Mouse (Mus musculus) brown adipose tissue, adult 24 weeks (tissue): Measurements from ENCODE around the gene Arpc4. TPM values are rescaled to one million over a fixed set of nuclear protein-coding genes. Genes with fewer than 3 reads are reported as not detected.

Experiments used
- H3K27ac ChIP-seq: fragments of 200-500 bp; replicated peaks from 2 replicates; pipeline ENCODE4 v1.5.1; 2012; ENCODE audit warnings: low read depth, mild to moderate bottlenecking, low read length
- H3K4me1 ChIP-seq: fragments of 200-500 bp; 2 replicates; pipeline ENCODE4 v1.6.1; 2012; ENCODE audit warnings: low read length, mixed read lengths; ENCODE audit not compliant: control insufficient read depth, insufficient read depth, insufficient read length
- H3K4me3 ChIP-seq: fragments of 200-500 bp; 2 replicates; pipeline ENCODE4 v1.5.1; 2012; ENCODE audit warnings: low read depth, mild to moderate bottlenecking, low read length, moderate library complexity; ENCODE audit not compliant: insufficient read depth
- polyA plus RNA-seq: library from polyadenylated mRNA; stranded (reverse); fragments of >200 nt; gene quantifications from 2 replicates; pipeline ENCODE4 v1.2.4, GENCODE M21; 2012; ENCODE audit not compliant: missing spikeins, insufficient read depth, insufficient read length

Arpc4 gene
- polyA plus RNA-seq, 1 experiment, result 98.1 TPM

DNA sequence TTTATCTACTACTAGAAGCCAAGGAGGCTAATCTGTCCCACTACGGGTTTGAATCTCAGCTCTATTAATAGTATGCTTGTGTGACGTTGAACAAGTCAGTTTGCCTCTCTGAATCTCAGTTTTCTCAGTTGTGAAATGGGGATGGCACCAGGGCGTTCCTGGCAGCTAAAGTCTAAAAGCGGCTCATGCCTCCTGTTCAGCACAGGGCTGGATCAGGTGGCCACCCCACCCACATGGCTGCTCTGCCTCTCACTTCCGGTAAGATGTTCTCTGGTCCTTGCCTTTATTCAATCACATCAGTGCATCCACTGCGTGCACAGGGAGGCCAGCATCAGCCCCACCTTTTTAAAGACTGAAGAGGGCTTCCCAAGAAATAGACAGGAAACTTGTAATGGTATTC, 27.6 kb downstream of the Arpc4 start:
- H3K4me3 ChIP-seq, result no peak overlapping the region
- H3K27ac ChIP-seq, result no peak overlapping the region
- H3K4me1 ChIP-seq, result no peaks in the 10 kb centered on the region

DNA sequence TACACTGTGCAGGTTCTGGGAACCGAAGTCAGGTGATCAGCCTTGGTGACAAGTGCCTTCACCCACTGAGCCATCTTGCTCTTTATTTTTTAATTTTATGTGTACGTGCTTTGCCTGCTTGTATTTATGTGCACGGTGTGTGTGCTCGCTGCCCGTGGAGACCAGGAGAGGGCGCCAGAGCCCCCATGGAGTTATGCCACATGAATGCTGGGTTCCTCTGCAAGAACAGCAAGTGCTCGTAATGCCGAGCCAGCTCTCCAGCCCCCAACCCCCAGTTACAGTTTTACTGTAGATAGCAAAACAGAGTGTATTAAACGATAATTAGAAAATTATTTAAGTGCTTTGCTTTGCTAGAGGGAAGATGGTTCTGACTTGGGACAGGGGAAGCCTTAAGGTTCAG, 28.8 kb downstream of the Arpc4 start:
- Histone ChIP-seq H3K4me3 (no peak overlapping the region), H3K4me1 (no peaks in the 10 kb centered on the region), H3K27ac (no peak overlapping the region)

DNA sequence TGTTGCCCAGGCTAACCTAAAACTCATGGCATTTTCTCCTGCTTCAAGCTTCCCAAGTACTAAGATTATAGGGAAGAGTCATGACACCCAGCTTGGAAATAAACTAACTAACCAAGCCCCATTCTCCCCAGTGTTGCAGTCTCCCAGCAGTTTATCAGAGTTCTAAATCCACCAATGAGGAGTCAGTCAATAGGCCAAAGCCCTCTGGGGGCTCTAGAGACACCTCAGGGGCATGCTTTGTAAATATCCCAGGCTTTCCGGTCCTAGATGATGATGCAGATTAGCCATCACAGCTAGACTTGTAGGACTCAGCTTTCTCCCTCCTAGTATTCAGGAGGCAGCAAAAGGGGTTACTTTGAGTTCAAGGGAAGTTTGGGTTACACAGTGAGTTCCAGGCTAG, 32.1 kb downstream of the Arpc4 start:
- Histone ChIP-seq H3K4me1 (no peaks in the 10 kb centered on the region), H3K4me3 (no peak overlapping the region), H3K27ac (no peak overlapping the region)

DNA sequence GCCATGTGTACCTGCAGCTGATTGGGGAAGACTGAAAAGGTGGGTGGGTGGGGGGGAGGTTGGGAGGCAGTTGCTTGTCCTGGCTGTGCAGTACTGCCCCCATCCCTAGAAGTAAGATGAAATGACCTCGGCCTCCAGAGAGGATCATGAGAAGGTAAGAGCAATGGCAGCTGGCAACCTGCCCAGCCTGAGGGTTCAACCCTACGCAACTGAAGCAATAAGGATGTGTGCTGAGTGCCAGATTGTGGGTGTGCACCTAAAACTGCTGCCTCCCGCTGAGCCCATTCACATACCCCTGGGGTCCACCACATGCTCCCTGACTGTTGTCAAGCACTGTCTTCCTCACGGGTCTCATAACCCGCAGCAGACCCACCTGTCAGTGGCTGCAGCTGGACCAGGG, 38.5 kb downstream of the Arpc4 start:
- Histone ChIP-seq H3K4me1 (0 out of 2 replicates have a peak, but pooled peaks cover 3% of the 10 kb centered on the region), H3K27ac (no peak overlapping the region), H3K4me3 (no peak overlapping the region)

DNA sequence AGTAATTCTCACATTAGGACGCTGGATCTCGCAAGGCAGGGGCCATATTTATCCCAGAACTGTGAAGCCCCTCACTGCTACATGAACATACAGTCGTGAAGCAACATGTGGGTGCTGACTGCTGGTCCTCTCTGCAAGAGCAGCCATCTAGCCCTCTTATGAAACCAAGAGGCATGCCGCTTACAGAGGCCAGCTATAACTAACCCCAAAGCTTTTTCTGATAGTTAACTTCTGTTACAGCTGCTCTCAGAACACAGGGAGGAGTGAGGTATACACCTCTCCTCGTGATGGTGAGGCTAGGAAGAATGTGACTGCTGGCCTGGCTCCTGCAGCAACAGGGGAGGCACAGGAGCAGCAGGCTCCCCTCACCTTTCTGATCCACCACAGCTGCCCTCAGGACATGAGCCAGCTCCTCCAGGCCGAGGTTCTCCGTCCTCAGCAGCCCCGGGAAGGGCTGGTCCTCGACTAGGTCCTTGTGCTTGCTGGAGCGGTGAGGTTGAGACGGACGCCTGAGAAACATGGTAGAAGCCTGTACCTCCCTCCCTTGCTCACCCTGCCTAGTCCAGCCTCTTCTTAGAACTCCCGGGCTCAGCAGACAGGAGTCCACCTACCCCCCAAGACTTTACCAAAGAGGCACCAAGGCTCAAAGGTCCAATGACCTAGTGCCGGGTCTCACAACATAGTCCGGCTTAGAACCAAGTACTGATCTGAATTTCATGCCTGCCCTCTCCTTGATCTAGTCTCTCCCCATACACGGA, 40.7 kb downstream of the Arpc4 start:
- peak overlapping the region; percentile 57 for H3K27ac ChIP-seq
- H3K4me1 ChIP-seq, result 0 out of 2 replicates have a peak, but pooled peaks cover 3% of the 10 kb centered on the region
- peak overlapping the region; percentile 77 for H3K4me3 ChIP-seq

DNA sequence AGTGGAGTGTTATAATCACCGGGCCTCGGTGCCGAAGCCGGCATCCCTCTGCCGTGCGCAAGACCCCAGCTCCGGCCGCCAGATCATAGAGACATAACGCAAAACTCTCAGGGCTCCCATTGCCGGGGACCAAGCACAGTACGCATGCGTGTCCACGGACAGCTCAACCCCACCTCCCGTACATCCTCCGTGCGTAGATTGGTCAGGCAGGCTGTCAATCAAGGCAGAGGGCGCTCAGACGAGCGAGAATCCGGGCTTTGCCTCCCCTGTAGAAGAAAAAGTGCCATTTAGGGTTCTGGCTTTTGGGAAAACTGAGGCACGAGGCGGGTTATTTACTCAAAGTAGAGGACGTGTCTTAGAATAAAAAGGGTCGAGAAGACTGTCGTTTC, 41.3 kb downstream of the Arpc4 start, which contains the start of gene Rpusd3:
Gene Rpusd3 (minus strand): TSS at position 142 of the 389 bp plus-strand sequence.
- Histone ChIP-seq H3K4me1 (0 out of 2 replicates have a peak, but pooled peaks cover 3% of the 10 kb centered on the region), H3K27ac (peak within 1 kb of the TSS; percentile 57), H3K4me3 (peak within 1 kb of the TSS; percentile 77)

DNA sequence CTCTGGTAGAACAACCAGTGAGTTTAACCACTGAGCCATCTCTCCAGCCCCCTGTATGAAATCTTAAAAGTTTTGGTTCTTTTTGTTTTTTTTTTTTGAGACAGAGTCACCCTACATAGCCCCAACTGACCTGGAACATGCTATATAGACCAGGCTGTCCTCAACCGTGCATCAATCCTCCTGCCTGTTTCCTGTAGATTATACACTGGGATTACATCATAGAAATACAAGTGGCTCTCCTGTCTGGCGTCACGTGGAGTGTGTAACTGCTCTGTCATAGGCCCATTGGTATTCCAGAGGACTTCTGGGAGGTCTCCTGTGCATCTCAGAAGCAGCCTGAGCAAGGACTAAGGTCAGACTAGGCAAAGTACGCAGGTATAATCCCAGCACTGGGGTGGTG, 45.1 kb downstream of the Arpc4 start:
- no peak overlapping the region for H3K27ac ChIP-seq
- H3K4me3 ChIP-seq, result no peak overlapping the region
- H3K4me1 ChIP-seq, result 0 out of 2 replicates have a peak, but pooled peaks cover 3% of the 10 kb centered on the region

DNA sequence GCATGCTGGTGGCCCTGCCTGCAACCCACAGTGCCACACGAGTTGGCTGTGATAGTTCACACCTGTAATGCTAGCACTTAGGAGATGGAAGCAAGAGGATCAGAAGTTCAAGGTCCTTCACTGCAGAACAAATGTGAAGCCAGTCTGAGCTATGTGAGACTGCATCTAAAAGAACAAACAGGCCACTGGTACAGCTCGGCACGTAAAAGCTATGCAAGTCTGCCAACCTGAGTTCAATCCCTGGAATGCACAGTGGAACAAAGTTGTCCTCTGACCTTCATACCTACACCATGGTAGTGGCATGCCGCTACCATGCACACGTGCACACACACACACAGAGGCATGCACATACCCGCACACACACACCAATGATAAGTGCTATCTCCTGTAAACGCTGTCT, 46.3 kb downstream of the Arpc4 start:
- H3K27ac ChIP-seq, result no peak overlapping the region
- H3K4me3 ChIP-seq, result no peak overlapping the region
- H3K4me1 ChIP-seq, result no peaks in the 10 kb centered on the region

DNA sequence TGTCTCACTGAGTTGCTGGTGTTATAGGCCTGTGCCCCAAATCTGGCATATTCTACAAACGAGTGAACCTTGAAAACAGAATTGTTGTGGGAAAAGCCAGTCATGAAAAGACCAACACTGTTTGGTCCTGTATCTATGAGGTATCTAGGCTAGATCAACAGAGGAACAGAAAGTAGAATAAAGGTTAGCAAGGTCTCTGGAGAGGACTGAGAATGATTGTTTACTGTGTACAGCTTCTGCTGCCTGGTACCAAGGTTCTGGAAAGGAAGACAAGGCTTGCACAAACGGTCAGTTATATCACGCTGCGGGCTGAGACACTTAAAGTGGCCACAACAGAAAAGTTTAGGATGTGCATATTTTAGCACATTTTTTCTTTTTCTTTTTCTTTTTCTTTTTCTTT, 48.8 kb downstream of the Arpc4 start:
- Histone ChIP-seq H3K4me3 (no peak overlapping the region), H3K27ac (peak overlapping the region; percentile 84; the same call in 1 of the 2 replicates), H3K4me1 (no peaks in the 10 kb centered on the region)

DNA sequence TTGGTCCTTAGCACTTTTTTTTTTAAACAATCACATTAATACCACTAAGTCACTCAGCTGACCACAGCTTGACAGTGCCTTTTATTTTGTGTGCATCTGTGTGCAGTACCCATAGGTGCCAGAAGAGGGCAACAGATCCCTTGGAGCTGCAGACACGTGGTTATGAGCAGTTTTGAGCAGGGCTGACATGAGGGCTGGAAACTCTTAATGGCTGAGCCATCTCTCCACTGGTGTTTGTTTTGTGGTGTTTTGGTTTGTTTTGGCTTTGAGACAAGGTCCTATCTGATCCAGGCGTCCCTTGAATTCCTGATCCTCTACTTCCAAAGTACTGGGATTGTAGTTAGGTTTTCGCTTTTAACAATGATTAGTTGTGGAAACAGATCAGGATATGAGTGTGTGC, 49.5 kb downstream of the Arpc4 start:
- no peak overlapping the region for H3K4me3 ChIP-seq
- peak overlapping the region; percentile 31; the same call in 1 of the 2 replicates for H3K27ac ChIP-seq
- no peaks in the 10 kb centered on the region for H3K4me1 ChIP-seq

DNA sequence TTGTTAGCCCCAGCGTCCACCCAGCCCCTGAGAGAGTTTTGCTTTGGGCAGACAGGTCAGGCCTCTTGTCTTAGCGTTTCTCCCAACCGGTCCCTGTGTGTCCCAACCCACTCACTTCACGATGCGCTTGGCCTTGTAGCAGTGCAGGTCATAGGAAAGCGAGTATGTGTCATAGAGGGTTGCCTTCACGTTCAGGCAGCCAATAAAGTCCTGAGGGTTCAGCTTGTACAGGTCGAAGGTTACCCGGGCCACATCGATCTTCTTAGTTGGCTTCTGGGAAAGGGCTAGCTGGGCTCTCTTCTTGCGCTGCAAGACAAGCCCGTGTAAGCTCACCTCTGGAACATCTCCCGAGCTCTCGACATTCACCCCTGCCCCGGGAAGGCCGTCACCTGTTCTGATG, 50.1 kb downstream of the Arpc4 start:
- H3K4me3 ChIP-seq, result no peak overlapping the region
- peak overlapping the region; percentile 28 for H3K27ac ChIP-seq
- no peaks in the 10 kb centered on the region for H3K4me1 ChIP-seq

DNA sequence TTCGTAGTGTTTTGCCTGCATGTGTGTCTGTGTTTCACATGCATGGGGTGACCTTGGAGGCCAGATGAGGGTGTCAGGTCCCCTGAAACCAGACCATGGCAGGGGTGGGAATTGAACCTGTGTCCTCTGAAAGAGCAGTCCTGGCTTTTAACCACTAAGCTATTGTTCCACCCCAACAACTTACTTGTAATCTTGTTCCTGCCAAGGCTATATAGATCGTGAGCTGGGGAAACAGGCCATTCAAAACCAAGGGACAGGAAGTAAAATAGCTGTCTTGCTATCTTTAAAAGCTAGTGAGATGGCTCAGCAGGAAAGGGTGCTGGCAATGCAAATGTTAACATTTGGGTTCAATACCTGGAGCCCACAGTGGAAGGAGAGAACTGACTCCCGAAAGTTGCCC, 52.0 kb downstream of the Arpc4 start:
- Histone ChIP-seq H3K4me1 (no peaks in the 10 kb centered on the region), H3K27ac (peak overlapping the region; percentile 52), H3K4me3 (peak overlapping the region; percentile 68)

DNA sequence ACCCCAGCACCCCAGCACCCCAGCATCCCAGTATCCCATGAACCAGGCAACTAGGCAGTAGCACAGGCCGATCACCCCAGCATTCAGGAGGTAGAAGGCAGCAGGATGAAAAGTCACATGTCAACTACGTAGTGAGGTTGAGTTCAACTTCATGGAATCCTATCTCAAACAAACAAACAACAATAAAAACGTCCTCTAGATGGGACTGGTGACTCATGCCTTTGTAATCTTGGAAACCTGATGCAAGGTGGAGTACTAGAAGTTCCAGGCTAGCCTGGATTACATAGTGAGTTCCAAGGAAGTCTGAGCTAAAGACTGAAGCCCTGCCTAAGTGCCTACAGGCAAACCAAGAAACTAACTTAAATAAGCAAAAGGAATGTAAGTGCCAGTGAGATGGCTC, 52.9 kb downstream of the Arpc4 start:
- H3K27ac ChIP-seq, result peak overlapping the region; percentile 60; the same call in 1 of the 2 replicates

DNA sequence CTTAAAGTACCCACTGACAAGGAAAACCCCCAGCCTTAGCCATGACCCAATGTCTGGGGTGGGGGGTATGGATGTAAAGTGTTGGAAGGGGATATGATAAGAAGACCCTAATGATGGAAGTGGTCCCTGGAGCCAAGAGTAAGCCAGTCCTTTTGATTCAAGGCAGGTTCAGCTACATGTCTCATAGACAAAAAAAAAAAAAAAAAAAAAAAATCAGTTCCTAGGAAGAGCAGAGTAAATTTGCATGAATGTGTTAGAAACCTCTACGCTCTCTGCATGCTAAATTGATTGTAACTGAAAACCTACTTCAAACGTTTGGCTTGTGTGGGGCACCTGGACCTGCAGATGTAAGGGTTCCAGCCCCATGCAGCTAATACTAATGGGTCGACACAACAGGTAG, 53.9 kb downstream of the Arpc4 start:
- Histone ChIP-seq H3K4me3 (peak overlapping the region; percentile 68), H3K27ac (peak overlapping the region; percentile 98), H3K4me1 (no peaks in the 10 kb centered on the region)

More for the DNA sequence above, 52.9 kb downstream of the Arpc4 start:
- no peaks in the 10 kb centered on the region for H3K4me1 ChIP-seq
- peak overlapping the region; percentile 68 for H3K4me3 ChIP-seq

DNA sequence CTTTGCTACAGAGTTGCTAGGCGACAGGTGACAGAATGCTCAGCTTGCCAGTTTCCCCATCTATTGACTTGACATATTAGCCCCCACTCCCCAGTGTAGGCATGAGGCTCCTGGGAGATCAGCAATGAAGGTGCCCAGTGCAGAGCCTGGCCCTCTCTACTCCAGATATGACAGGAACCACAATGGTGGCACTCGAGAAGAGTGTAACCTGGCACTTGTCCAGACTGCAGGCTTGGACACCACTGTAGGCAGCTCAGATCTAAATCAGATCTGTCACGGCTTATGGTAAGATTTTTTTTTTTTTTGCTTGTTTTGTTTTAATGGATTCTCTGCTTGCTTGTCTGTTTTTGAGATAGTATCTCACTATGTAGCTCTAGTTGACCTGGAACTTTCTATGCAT, 55.7 kb downstream of the Arpc4 start:
- peak overlapping the region; percentile 68 for H3K4me3 ChIP-seq
- H3K4me1 ChIP-seq, result no peaks in the 10 kb centered on the region
- H3K27ac ChIP-seq, result peak overlapping the region; percentile 98

DNA sequence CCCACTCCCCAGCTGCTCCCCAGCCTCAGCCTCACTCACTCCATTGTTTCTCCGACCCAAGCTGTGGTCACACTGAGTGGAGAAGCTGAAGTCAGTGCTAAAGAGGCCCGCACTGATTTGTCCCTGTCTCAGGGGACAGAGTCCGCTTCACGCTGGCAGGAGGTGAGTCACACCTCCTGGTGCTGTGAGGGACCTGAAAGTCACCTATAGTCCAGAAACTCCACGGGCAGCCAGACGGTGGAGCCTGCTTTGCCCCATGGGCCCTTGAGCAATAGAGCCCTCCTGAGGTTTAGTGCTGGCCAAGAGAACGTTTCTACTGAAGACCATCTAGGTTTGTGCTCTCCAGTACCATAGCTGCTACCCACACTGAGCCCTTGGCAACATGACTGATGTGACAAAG, 56.8 kb downstream of the Arpc4 start:
- Histone ChIP-seq H3K4me3 (peak overlapping the region; percentile 68), H3K27ac (peak overlapping the region; percentile 98), H3K4me1 (peaks cover 2% of the 10 kb centered on the region; the same call in 1 of the 2 replicates)
